Mouse (Mus musculus) brain, embryonic 14.5 days (tissue): ENCODE measurements around the gene Wdr46.

ENCODE experiments used
- CTCF ChIP-seq: fragments of 200-500 bp; IDR thresholded peaks from 2 replicates; pipeline ENCODE4 v1.5.1; 2012; ENCODE audit warnings: inconsistent platforms, mild to moderate bottlenecking, moderate library complexity, borderline replicate concordance; ENCODE audit not compliant: insufficient read depth, insufficient read length; ENCODE audit errors: extremely low read depth
- POLR2A ChIP-seq: fragments of 200-500 bp; IDR thresholded peaks from 2 replicates; pipeline ENCODE4 v1.6.1; 2012; ENCODE audit warnings: mild to moderate bottlenecking, inconsistent platforms, borderline replicate concordance; ENCODE audit not compliant: poor library complexity, insufficient read depth, insufficient read length, severe bottlenecking; ENCODE audit errors: extremely low read depth

DNA sequence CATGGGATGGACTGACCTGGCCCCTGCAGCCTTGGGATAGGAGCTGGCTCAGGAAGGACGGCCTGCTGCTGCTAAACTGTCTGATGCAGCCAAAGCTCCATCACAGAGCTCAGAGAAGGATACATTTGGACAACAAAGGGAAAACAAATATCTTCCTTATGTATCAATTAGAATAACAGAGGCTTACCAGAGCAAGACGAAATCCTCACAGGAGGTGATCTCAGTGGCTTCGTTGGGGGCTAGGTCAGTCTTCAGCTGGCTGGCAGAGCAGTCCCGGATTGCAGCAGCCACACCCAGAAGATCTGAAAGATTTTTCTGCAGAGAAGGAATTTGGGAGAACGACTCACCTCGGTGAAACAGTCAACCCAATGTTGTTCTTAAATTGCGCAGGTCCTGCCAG, 48.0 kb upstream of the Wdr46 start:
- TF ChIP-seq POLR2A (no peak), CTCF (no peak)
